Mouse (Mus musculus): ENCODE measurements around the gene Acnat1. TPM values are rescaled to one million over a fixed set of nuclear protein-coding genes. Genes with fewer than 3 reads are reported as not detected.
"Not testable (repeated sequence)": the region's sequence is repeated elsewhere in the genome, so short reads cannot be mapped to it uniquely, and the experiment has no call there.

Gene Acnat1
- not detected for total RNA-seq (2022)

DNA sequence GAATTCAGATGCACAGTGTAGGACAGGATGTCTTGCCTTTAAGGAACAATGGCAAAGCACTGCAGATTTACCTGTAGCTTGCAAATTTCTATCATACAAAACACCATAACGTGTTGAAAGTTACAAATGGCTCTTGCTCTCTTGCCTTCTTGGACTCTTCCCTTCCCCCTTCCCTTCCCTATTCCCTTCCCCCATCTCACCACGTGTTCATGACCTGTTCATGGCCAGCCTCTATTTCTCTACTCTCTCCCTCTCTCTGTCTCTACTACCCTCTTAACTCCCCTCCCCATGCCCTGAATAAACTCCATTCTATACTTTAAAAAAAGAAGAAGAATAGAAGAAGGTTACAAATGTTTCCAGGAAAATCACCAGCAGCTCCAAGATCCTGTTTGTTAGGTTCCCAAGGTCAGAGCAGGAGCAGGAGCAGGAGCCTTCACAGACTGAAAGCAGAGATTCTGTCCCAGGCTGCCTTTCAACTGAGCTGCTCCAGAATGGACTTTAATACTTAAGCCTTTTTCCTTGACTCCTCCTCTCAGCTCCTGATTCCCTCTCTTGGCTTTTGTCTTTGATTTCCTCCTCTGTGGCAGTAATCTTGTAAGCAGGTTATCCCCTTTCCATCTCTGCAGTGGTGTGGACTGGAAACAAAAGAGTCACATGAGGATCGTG, at the start of gene Acnat1:
Gene Acnat1 (minus strand): TSS at position 478 of the 666 bp plus-strand sequence.
- DNase-seq (ENCODE audit: low spot score), result no peak

DNA sequence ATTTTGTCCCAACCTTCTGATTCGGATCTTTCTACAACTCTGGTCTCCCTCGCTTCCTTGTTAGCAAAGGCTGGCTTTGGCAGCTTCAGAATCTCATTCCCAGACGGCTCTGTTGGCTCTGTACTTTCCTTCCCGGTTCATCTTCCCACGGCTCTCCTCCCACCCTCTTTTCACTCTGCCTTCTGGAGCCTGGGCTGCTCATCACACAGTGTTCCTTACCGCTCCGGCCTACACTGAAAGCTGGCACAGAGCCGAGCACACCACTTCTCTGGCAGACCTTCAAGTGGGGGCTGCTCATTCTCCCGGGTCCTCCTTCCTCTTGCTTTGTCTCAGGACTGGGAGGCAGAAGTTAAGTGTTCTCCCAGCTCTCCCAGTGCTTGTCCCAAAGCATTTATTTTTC, 48.9 kb upstream of the Acnat1 start:
- DNase-seq (ENCODE audit: low spot score), result peak; percentile 9

DNA sequence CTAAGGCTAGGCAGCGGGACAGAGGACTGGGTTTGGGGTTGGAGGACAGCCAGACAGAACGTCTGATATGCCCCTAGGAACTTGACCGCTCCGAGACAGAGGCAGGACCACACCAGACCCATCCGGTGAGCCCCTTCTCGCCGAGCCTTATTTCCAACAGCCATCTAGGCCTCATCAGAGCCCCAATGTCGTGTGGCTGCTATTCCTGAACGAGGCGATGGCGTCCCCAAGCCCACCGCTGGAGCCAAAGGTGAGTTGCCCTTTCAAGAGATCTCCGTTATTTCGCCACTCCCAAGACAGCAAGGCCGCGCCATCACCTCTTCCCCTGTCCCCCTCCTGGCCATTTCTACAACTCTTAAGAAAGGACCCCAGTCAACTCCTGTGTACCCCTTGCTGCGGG, 47.6 kb upstream of the Acnat1 start:
- DNase-seq (ENCODE audit: low spot score), result no peak

DNA sequence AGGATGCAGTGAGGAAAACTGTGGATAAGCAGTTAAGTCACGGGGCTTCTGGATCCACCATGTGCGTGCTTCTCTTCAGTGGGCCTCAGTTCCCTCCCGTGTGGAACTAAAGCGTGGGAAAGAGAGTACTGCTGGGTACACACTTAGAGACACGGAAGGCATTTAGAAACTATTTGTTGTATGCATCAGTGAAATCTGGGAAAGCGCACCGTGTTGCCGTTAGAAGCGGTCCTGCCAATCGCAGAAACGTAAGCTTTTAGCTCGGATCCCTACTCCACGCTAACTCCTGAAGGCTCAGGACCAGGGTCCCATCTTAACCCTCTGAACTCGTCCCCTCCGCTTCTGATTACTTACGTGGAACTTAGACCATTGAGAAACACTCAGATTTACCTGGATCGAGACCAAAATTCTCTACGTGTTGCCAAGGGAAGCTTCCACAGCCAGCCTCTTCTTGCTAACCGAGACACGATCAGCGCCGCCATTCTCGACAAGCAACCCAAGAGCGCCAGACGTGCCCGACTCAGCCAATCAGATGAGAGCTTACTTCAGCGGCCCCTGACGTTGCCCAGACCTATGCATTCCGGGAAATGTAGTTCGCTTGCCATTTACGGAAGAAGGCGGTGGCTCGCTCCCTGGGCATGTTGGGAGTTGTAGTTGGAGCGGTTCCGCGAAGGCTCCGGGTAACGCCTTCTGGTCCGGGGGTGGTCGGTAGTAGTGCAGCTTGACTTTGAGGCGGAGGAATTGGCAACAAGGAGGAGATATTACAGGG, 47.0 kb upstream of the Acnat1 start, which contains the start of the genes Mrpl50 and Zfp189:
Gene Mrpl50 (minus strand): TSS at position 522 of the 769 bp plus-strand sequence.
Gene Zfp189 (plus strand): TSS at position 605 of the 769 bp plus-strand sequence.
- peak; percentile 97 for DNase-seq (ENCODE audit: low spot score)

DNA sequence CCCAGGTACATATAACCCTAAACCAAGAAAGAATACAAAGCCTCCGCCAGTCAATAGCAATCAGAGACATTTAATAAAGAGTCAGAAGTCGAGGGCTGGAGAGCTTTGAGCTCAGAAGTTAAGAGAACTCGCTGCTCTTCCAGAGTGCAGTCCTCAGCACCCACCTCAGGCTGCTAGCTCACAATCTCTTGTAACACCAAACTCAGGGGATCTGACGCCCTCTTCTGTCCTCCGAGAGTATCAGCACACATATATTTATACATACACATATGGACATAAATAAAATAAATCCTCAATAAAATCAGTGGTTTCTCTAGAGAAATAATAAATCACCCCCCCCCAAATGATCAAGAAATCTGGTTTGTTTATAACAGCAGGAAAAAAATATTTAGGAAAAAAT, 45.8 kb upstream of the Acnat1 start:
- no peak for DNase-seq (ENCODE audit: low spot score)

DNA sequence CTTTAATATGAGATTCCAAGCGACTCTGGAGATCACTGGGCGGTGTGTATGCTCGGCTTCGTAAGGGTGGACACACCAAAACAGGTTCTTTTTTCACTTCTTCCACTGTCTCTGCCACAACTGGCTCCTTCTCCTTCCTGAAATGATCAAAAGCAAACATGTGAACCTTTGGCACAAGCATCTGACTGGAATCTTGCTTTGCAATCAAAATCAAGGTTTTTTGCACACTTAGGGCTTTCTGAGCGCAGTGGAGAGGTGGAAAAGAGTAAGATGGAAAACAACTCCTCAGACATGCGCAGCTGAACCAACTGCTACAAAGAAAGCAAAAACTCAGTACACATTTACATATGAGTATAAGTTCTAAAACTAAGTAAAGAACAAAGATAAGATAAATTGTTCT, 40.7 kb upstream of the Acnat1 start:
- no peak for DNase-seq (ENCODE audit: low spot score)

DNA sequence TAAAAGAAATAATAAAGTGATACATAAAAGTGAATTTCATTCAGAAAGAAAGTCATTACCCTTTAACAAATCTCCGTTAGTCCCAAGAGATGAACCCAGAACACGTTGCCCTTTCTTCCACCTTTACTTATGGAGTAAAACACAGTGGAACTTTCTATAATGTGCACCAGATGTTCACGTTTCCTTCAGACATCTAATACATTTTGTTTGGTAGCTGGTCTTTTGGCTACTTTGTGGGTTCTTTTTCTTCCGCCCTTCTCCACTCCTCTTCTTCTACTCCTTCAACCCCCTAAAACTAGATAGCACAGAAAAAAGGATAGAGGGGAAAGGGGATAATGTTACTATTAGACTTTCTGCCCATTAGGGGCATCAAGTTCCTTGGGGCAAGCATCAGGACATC, 38.9 kb upstream of the Acnat1 start:
- DNase-seq (ENCODE audit: low spot score), result no peak

DNA sequence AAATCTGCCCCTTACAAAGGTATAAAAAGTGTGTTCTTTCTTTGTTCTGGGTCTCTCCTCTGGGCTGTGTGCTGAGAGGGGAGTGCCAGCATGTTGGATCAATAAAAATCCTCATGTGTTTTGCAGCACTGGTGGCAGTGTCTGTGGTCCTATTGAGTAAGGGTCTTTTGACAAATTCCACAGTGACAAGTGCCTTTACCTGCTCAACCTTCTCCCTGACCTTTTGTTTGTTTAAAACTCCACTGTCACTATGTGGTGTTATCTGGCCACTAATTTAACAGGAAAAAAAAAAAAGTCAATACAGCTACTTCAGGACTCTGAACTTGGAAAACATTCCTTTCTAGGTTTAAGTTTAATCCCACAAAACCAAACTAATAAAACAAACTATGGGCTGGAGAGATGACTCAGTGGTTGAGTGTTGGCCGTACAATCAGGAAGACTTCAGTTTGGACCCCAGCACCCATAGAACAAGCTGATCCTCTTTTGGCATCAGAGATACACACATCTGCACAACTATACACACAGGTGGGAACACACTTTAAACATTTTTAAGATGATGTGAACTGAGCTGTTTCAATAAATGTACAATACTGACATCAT, 36.6 kb upstream of the Acnat1 start:
- not testable (repeated sequence) for DNase-seq (ENCODE audit: low spot score)

DNA sequence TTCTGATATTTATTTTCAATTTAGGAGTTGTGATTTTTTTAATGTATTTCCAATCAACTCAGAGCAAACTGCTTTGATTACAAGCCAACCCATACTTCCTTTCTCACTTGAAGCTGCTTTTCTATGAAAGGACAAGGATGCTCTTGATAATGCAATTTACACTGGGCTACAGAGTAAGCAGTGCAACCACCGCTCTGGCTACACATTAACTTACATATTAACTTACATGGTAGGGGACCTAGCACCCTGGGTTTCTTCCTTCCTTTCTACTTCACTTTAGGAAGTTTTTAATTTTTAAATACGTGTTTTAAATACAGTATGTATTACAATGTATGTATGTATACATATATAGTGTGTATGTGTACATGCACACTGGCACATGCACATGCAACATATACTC, 35.5 kb upstream of the Acnat1 start:
- no peak for DNase-seq (ENCODE audit: low spot score)

DNA sequence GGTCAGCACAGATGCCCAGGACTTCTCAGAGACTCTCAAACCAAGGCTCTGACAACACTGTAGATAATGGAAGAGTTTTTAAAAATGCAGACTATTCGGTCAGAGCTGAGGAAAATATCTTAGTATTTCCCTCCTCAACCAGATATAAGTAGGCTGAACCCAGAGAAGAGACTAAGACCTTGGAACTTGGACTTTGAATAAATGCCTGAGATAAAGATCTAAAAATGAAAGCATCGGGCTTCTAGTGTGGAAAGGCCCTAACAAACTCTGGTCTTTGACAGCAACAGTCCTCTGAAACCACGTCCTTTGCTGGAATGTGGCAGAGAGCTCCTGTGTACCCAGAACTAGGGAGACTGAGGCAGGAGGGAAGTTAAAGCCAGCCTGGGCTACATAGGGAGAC, 32.7 kb upstream of the Acnat1 start, which contains the start of gene Baat:
Gene Baat (minus strand): TSS at position 172 of the 400 bp plus-strand sequence.
- DNase-seq (ENCODE audit: low spot score), result no peak

DNA sequence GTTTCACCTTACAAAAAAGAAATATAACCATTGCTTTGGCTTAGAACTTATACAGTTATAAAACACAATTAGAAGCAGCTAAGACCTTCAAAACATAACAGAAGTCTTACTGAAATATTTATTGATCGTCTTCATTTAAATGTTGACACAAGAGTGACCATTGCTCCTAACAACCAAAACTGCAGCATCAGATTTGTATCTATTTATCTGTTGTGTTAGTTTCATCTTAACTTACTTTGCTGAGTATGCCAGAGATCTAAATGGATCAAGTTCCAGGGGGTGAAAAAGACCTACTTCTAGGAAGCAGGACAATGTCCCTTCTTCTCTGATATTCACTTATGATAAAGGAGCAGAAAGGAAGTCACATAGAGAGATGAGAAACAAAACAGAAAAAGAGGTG, 29.9 kb upstream of the Acnat1 start:
- DNase-seq (ENCODE audit: low spot score), result no peak

DNA sequence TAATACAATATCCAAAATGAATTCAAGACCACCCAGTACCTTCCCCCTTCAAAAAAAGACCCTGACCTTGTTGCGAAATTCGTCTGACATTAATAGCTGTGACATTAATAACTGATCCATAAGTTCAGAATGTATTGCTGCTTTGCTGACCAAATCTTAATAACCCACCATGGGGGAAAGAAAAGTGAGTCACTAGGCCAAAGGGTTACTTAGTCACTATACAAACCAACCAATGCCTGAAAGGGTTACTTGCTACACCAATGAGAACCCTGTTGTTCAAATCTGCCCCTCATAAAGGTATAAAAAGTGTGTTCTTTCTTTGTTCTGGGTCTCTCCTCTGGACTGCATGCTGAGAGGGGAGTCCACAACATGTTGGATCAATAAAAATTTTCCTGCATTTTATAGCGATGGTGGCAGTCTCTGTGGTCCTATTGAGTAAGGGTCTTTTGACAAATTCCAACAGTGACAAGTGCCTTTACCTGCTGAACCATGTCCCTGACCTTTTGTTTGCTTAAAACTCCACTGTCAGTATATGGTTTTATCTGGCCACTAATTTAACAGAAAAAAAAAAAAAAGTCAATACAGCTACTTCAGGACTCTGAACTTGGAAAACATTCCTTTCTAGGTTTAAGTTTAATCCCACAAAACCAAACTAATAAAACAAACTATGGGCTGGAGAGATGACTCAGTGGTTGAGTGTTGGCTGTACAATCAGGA, 12.4 kb upstream of the Acnat1 start:
- DNase-seq (ENCODE audit: low spot score), result not testable (repeated sequence)

DNA sequence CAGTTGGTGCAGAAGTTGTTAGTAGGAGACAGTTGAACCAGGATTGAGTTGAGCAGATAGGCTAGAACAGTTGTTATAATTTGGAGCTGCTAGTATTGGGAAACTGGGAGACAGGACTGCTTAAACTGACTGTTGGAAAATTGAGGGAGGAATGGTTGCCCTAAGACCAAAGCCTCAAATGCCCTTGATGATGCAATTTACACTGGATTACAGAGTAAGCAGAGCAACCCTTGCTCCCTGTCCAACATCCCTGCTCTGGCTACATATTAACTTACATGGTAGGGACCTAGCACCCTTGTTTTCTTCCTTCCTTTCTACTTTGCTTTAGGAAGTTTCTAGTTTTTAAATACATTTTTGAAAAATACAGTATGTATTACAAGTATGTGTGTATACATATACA, 11.7 kb upstream of the Acnat1 start:
- DNase-seq (ENCODE audit: low spot score), result no peak

DNA sequence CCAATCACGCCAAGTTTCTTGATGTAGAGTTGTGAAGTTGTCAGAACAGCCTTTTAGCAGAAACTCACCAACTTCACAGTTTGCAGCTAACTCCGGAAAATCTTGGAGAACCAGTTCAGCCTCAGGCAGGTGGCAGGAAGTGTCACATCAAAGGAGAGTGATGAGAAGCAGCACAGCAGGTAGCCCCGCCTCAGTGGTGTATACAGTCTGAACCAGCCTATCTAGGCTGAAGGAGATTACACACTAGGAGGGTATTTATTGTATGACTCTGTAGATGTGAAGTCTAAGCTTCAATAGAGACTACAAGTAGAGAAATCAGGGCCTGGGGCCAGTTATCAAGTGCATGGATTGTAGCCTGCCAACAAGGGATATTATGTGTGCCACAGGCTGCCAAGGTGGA, 7.2 kb upstream of the Acnat1 start:
- no peak for DNase-seq (ENCODE audit: low spot score)

DNA sequence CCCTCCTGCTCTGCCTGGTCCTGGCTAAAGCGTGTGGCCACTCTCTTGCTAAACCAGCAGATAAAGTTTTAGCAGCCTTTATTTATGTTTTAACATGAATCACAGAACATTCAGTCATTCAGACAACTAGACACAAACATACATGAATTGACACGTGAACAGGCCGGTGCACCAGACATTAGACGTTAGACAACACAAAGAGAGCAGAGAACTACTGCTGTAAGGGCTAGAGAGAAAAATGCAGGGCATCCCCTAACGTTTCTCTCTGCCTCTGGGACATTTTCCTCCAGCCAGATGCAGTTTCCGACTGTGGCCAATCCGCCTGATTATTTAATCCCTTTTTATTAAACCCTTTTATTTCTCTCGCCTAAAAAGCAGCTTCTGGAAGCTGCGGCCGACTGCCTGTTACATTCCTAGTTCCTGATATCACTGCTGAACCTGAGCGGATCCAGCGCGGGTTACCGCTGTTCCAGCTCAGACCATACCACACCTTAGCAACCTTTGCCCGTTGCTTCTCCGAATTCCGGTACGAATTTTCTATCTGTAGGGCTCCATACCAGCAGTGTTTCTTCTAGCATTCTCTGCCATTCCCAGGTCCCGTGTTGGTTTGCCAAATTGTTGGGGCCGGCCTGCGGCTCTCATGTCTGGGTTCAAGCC, 6.5 kb upstream of the Acnat1 start:
- DNase-seq (ENCODE audit: low spot score), result no peak

DNA sequence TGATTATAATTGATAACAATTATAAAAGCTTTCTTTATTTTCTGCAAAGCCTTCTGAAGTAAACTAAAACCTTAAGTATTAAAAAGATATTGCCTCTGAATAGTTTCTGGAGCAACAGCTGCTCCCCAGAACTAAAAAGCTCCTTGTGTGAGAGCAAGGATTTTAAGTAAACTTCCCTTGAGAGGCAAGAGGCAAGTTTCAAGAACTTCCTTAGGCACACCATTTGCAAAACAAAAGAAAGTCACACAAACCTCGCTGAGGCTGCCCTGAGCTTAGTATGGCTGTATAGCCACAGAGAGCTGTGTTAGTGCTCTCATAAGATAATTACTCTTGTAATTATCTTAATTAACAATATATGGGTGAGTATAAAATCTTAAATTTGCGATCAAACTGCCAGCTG, 5.3 kb upstream of the Acnat1 start:
- DNase-seq (ENCODE audit: low spot score), result not testable (repeated sequence)

DNA sequence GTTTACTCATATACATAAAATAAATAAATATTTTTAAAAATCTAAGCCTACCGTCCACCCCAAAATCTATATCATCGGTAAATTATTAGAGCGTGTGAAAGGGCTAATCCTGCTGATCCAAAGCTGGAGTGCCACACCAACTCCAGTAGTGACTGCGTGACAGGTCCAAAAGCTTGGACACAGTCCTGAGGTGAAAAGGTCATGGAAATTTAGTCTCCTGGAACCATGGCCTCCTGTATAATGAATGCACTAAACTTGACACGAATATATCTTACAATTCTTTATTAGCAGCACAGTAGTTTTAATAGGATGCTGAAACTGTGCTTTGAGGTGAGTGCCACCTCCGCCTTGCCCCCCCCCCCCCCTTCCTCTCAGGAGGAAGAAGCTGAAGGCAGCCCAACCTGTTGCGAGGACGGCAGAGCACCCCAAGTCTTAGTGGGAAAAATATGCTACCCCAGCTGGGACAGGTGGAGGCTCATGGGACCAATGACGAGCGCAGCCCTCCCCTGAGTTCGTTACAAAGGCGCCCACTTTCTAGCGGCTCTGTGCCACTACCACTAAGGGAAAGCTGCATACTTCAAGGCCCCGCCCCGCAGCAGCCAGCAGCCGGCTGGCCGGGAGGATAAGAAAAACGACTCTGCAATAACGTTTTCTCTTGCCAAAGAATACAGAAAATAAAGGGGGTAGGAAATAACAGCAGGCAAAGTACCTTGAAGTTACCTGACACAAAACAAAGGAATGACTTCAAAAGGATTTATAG, 4.6 kb upstream of the Acnat1 start:
- DNase-seq (ENCODE audit: low spot score), result no peak

DNA sequence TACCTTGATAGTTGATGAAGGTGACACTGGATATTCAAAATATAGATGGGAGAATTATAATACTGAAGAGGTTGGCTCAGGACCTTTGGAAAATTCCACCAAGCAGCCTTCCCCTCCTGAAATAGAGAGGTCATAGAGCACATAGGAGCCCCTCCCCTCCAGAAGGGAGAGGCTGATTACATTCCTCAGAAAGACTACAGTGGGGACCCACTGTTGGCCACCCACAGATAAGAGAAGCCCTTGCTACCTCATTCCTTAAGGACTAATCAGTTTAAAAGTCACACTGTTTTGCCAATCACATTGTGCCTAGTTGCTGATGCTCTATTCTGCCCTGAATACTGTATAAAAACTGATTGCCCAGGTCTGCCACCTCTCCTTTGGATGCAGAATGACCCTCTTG, 871 bp upstream of the Acnat1 start:
- no peak for DNase-seq (ENCODE audit: low spot score)

DNA sequence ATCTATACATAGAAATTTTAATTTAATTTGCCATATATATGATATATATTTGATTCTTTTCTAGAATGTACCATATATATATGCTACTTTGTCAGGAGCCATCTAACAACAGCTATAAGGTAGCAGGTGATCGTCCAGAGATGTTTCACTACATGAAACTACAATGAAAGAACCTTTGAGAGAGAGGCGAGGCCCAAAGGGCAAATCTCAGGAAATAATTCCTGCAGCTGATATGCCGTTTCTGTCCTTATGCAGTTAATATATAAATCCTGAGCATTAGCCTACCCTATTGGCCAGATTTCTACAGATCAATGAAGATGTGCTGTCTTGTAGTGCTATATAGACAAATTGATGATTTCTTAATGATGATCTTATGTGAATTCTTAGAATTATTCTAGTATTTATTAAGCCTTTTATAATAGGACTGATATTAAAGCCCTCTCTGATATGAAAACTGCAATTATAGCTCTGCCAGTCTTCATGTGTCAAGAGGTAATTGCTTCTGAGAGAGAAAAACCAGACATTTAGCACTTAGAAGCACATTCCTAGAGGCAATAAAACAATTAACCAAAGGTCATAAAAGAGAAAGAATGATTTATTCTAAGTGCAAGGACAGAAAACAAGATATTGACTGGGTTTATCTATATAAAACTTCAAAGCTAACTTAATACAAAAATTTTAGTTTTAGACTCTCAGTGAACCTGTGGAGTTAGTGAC, 4.1 kb downstream of the Acnat1 start:
- DNase-seq (ENCODE audit: low spot score), result no peak

DNA sequence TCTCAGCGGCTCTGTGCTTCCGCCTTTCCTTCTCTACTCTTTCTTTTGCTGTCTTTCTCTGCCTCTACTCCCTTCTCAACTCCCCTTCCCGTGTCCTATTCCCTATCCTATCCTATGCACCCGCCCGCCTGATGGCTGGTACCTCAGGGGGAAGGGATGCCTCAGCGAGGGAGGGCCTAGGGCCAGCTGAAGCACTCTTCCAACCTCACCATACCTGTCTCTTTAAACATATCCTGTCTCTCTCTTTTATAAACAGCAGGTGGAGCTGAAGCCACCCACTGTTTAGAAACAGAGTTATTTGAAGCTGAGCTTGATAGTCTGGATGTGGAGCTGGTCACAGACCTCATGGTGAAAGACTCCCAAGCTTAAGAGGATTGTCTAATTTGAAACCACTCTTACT, 6.4 kb downstream of the Acnat1 start:
- DNase-seq (ENCODE audit: low spot score), result no peak
